Mouse (Mus musculus): ENCODE measurements around the gene Fam76a. TPM values are rescaled to one million over a fixed set of nuclear protein-coding genes. Genes with fewer than 3 reads are reported as not detected.

Fam76a gene
- polyA plus RNA-seq (2016; fragmentation: Nextera tagmentation; extraction: Ambion mirVana) = 25.8 and 31.7 TPM in 2 replicates

GRCm38 (mm10) chr4:132922558-132923008 lies at the start of gene Fam76a:
TSS of gene Fam76a (minus strand) at chr4:132922558.
- no peaks in the 10 kb centered on the region for H3K27me3 ChIP-seq
- peak within 1 kb of the TSS; percentile 84 for H3K27ac ChIP-seq
- peak; percentile 98 for ATAC-seq (ENCODE audit: insufficient number of reproducible peaks, insufficient read depth, low FRiP score, low TSS enrichment, low read depth)
- peaks cover 14% of the 10 kb centered on the region for H3K4me1 ChIP-seq (replicated peaks)
- peak within 1 kb of the TSS; percentile 85 for H3K9ac ChIP-seq (replicated peaks)
- peak within 1 kb of the TSS; percentile 96 for H3K4me3 ChIP-seq (replicated peaks)
- peak within 1 kb of the TSS; percentile 80 for H3K4me2 ChIP-seq
- under 1% methylated on average over 52 of the region's 53 CpGs for WGBS
- no peaks in the 10 kb centered on the region for H3K9me3 ChIP-seq
- peaks cover 13% of the 10 kb centered on the region for H3K36me3 ChIP-seq

GRCm38 (mm10) chr4:132972101-132972500 lies 49.7 kb upstream of the Fam76a start:
- Histone ChIP-seq H3K4me1 (replicated peaks) (peaks cover 28% of the 10 kb centered on the region), H3K27ac (no peak overlapping the region), H3K9me3 (no peaks in the 10 kb centered on the region), H3K36me3 (no peaks in the 10 kb centered on the region), H3K27me3 (peaks cover 45% of the 10 kb centered on the region), H3K4me2 (no peak overlapping the region), H3K4me3 (replicated peaks) (no peak overlapping the region), H3K9ac (replicated peaks) (no peak overlapping the region)
- 69% methylated on average over 3 of the region's 3 CpGs for WGBS
- ATAC-seq (ENCODE audit: insufficient number of reproducible peaks, insufficient read depth, low FRiP score, low TSS enrichment, low read depth) = no peak

DNA sequence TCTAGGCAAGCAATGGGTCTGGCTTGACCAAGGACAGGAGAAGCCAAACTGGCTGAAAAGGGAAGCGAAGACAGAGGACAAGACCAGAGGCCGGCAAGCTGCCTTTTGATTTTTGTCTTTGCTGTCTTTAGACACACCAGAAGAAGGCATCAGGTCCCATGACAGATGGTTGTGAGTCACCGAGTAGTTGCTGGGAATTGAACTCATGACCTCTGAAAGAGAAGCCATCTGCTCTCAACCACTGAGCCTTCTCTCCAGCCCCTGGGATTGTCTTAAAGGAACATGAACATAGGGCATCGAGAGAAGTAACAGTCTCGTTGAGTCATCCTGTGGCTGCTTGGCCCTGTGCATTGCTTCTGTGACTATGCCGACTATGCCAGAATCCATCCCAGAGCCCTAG lies 49.2 kb upstream of the Fam76a start:
- H3K4me1 ChIP-seq (replicated peaks) = peaks cover 28% of the 10 kb centered on the region
- H3K36me3 ChIP-seq = no peaks in the 10 kb centered on the region
- WGBS = 72% methylated on average over 6 of the region's 6 CpGs
- H3K9me3 ChIP-seq = no peaks in the 10 kb centered on the region
- no peak for ATAC-seq (ENCODE audit: insufficient number of reproducible peaks, insufficient read depth, low FRiP score, low TSS enrichment, low read depth)
- H3K4me3 ChIP-seq (replicated peaks) = no peak overlapping the region
- no peak overlapping the region for H3K9ac ChIP-seq (replicated peaks)
- peaks cover 44% of the 10 kb centered on the region for H3K27me3 ChIP-seq
- no peak overlapping the region for H3K27ac ChIP-seq
- H3K4me2 ChIP-seq = no peak overlapping the region

DNA sequence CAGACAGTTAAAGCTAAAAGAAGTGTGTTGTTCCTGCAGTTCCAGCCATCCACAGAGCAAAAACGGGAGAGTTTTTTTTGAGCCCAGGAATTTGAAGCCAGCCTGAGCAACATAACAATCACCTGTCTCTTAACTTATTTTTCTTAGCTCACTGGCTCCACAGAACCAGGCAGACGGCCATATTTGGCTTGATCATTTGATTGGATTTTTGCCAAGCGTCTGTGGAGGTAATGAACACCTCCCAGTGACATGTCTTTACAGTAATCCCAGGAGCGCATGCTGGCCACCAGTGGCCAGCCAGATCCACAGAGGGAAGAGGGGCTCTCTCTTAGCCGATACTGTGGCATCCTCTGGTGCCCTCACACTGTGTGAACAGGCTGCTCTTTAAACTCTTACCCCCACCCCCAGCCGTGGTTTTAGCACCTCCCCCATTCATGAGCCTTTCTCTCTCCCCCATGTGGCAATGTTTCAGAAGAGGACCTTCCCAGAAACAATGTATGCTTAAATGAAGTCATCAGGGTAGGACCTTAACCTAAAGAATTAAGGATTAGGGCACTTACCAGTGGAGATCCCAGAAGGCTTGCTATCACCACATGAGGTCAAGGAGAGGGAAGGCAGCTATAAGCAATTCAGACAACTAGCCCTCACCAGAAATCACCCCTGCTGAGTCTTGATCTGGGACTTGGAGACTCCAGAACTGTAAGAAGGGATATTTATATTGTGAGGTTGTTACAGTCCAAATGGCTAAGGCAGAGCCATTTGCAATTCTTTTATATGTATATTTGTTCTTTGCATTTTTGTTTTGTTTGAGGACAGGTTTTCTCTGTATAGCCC lies 46.0 kb upstream of the Fam76a start:
- H3K9ac ChIP-seq (replicated peaks) = no peak overlapping the region
- no peak for ATAC-seq (ENCODE audit: insufficient number of reproducible peaks, insufficient read depth, low FRiP score, low TSS enrichment, low read depth)
- no peak overlapping the region for H3K4me2 ChIP-seq
- H3K27me3 ChIP-seq = peaks cover 15% of the 10 kb centered on the region
- peaks cover 22% of the 10 kb centered on the region for H3K4me1 ChIP-seq (replicated peaks)
- WGBS = 39% methylated on average over 6 of the region's 6 CpGs
- H3K9me3 ChIP-seq = no peaks in the 10 kb centered on the region
- H3K27ac ChIP-seq = peak overlapping the region; percentile 4; the same call in 1 of the 2 replicates
- no peak overlapping the region for H3K4me3 ChIP-seq (replicated peaks)
- H3K36me3 ChIP-seq = no peaks in the 10 kb centered on the region

GRCm38 (mm10) chr4:132964473-132964872 lies 42.1 kb upstream of the Fam76a start:
- Histone ChIP-seq H3K27me3 (no peaks in the 10 kb centered on the region), H3K4me2 (no peak overlapping the region), H3K4me3 (replicated peaks) (no peak overlapping the region), H3K9ac (replicated peaks) (peak overlapping the region; percentile 12; the same call in 1 of the 2 replicates), H3K36me3 (no peaks in the 10 kb centered on the region), H3K9me3 (no peaks in the 10 kb centered on the region), H3K27ac (peak overlapping the region; percentile 56; the same call in 1 of the 2 replicates), H3K4me1 (replicated peaks) (peaks cover 41% of the 10 kb centered on the region)
- no peak for ATAC-seq (ENCODE audit: insufficient number of reproducible peaks, insufficient read depth, low FRiP score, low TSS enrichment, low read depth)
- WGBS = 18% methylated on average over 5 of the region's 5 CpGs

DNA sequence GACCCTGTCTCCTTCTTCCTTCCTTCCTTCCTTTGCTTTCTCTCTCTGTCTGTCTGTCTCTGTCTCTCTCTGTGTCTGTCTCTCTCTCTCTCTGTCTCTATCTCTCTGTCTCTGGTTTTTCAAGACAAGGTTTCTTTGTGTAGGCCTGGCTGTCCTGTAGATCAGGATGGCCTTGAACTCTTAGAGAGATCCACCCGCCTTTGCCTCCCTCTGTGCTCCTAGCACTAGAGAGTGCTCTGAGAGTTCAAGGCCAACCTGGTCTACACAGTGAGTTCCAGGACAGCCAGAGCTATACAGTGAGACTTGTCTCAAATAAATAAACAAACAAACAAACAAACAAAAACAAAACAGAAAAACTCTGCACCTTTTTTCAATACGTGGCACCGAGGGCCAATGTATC lies 41.7 kb upstream of the Fam76a start:
- Histone ChIP-seq H3K27me3 (no peaks in the 10 kb centered on the region), H3K4me1 (replicated peaks) (peaks cover 45% of the 10 kb centered on the region), H3K9me3 (no peaks in the 10 kb centered on the region), H3K4me2 (no peak overlapping the region), H3K27ac (peak overlapping the region; percentile 56; the same call in 1 of the 2 replicates), H3K4me3 (replicated peaks) (no peak overlapping the region), H3K9ac (replicated peaks) (no peak overlapping the region), H3K36me3 (no peaks in the 10 kb centered on the region)
- no peak for ATAC-seq (ENCODE audit: insufficient number of reproducible peaks, insufficient read depth, low FRiP score, low TSS enrichment, low read depth)
- 35% methylated on average over 3 of the region's 3 CpGs for WGBS

DNA sequence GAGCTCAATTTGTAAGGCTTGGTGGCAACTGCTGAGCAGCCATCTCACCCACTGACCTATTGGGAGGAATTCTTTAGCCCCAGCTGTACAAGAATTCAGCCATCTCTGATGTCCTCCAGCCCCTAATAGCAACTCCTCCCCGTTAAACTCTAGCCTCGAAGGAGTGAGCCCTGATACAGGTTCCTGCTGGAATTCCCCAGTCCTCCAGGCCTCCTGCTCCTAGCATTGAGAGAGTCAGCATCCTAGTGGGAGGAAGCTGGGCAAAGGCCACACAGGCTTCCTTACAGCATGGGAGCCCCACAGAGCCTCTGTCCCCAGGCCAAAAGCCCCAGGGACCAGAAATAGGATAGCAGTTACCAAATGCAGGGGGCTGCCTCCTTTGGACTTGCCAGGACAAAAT lies 41.1 kb upstream of the Fam76a start:
- 26% methylated on average over 2 of the region's 2 CpGs for WGBS
- no peak for ATAC-seq (ENCODE audit: insufficient number of reproducible peaks, insufficient read depth, low FRiP score, low TSS enrichment, low read depth)
- peaks cover 51% of the 10 kb centered on the region for H3K4me1 ChIP-seq (replicated peaks)

DNA sequence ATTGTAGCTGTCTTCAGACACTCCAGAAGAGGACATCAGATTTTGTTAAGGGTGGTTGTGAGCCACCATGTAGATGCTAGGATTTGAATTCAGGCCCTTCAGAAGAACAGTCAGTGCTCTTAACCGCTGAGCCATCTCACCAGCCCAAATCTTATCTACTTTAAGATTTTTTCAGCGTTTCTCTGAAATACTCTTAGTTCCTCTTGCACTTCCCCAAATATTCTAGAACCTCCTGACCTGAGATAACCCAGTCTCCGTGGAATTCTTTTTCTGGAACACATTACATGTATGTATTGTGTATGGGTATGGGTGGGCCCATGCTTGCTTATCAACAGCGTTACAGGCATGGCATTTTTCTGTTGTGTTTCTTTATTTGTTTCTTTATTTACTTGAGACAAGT lies 40.3 kb upstream of the Fam76a start:
- WGBS = 94% methylated on average over 4 of the region's 4 CpGs
- H3K27ac ChIP-seq = no peak overlapping the region
- peaks cover 46% of the 10 kb centered on the region for H3K4me1 ChIP-seq (replicated peaks)
- no peak overlapping the region for H3K4me3 ChIP-seq (replicated peaks)
- no peaks in the 10 kb centered on the region for H3K27me3 ChIP-seq
- no peak overlapping the region for H3K9ac ChIP-seq (replicated peaks)
- ATAC-seq (ENCODE audit: insufficient number of reproducible peaks, insufficient read depth, low FRiP score, low TSS enrichment, low read depth) = no peak
- no peak overlapping the region for H3K4me2 ChIP-seq
- no peaks in the 10 kb centered on the region for H3K9me3 ChIP-seq
- H3K36me3 ChIP-seq = no peaks in the 10 kb centered on the region

More for the DNA sequence above, 41.1 kb upstream of the Fam76a start:
- Histone ChIP-seq H3K9me3 (no peaks in the 10 kb centered on the region), H3K27ac (peak overlapping the region; percentile 56; the same call in 1 of the 2 replicates), H3K4me3 (replicated peaks) (no peak overlapping the region), H3K4me2 (no peak overlapping the region), H3K27me3 (no peaks in the 10 kb centered on the region), H3K9ac (replicated peaks) (no peak overlapping the region), H3K36me3 (no peaks in the 10 kb centered on the region)

- ATAC-seq (ENCODE audit: insufficient number of reproducible peaks, insufficient read depth, low FRiP score, low TSS enrichment, low read depth) = no peak
- H3K27ac ChIP-seq = no peak overlapping the region
- no peaks in the 10 kb centered on the region for H3K27me3 ChIP-seq
- H3K36me3 ChIP-seq = no peaks in the 10 kb centered on the region
- no peaks in the 10 kb centered on the region for H3K9me3 ChIP-seq
- 75% methylated on average over 5 of the region's 5 CpGs for WGBS
- no peak overlapping the region for H3K4me3 ChIP-seq (replicated peaks)
- H3K9ac ChIP-seq (replicated peaks) = no peak overlapping the region
- H3K4me2 ChIP-seq = no peak overlapping the region
- H3K4me1 ChIP-seq (replicated peaks) = peaks cover 46% of the 10 kb centered on the region
Observed at GRCm38 (mm10) chr4:132961866-132962265, 39.5 kb upstream of the Fam76a start.

DNA sequence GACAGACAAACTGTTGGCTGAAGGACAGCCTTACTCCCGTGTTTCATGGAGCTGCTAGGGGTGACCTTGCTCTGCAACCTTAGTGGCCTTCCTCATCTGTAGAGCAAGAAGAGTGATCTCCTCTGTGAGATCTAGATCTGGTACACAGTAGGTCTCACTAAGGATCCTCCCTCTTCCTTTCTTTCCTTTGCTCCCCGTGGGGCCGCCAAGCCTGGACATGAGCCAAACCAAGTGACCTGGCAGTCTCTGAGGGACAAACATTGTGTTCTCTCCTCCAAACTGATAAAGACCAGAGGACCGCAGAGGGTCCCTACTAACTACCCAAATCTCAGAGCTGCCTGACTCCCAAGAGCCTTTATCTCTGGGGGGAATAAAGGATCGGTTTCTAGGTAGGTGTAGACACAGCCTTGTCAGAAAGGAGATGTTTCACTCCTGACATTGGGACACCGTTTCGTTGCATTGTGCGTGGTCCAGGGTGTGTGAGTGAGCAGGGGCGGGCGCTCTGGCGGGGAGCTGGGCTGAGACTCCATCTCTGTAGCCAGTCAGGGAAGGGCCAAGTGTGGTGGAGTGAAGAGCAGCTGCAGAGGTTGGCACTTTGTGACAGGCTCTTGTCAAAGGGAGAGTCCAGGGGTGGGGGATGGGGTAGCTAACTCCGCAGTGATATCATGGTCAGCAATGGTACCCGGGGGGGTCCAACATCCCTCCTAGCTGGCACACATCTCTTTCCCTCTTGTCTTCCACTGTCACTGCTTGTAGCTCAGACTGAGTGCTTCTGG lies 38.7 kb upstream of the Fam76a start:
- Histone ChIP-seq H3K9ac (replicated peaks) (no peak overlapping the region), H3K4me2 (no peak overlapping the region), H3K4me3 (replicated peaks) (no peak overlapping the region), H3K27ac (peak overlapping the region; percentile 94), H3K9me3 (no peaks in the 10 kb centered on the region), H3K4me1 (replicated peaks) (peaks cover 52% of the 10 kb centered on the region), H3K36me3 (no peaks in the 10 kb centered on the region), H3K27me3 (no peaks in the 10 kb centered on the region)
- 67% methylated on average over 13 of the region's 13 CpGs for WGBS
- ATAC-seq (ENCODE audit: insufficient number of reproducible peaks, insufficient read depth, low FRiP score, low TSS enrichment, low read depth) = no peak

DNA sequence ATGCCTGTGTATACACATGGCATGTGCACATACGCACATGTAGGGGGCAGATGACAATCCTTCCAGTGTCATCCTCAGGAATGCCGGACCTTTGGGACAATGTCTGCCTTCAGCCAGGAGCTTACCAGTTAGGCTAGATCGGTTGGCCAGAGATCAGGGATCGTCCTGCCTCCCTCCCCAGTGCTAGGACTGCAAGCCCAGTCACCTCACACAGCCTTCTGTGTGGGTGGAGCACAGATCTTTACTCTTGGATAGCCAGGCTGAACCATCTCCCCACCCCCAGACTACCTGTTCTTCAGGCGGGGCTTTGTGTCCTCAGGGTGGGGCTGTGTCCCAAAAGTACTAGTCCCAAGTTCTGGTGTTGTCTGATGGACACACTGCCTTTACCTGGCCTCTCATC lies 38.0 kb upstream of the Fam76a start:
- H3K36me3 ChIP-seq = no peaks in the 10 kb centered on the region
- H3K4me3 ChIP-seq (replicated peaks) = no peak overlapping the region
- H3K4me2 ChIP-seq = no peak overlapping the region
- WGBS = 57% methylated on average over 5 of the region's 5 CpGs
- peaks cover 60% of the 10 kb centered on the region for H3K4me1 ChIP-seq (replicated peaks)
- H3K9ac ChIP-seq (replicated peaks) = no peak overlapping the region
- no peaks in the 10 kb centered on the region for H3K9me3 ChIP-seq
- no peaks in the 10 kb centered on the region for H3K27me3 ChIP-seq
- peak overlapping the region; percentile 94 for H3K27ac ChIP-seq
- no peak for ATAC-seq (ENCODE audit: insufficient number of reproducible peaks, insufficient read depth, low FRiP score, low TSS enrichment, low read depth)
